Mouse (Mus musculus) Patski (cell line): ENCODE measurements around the gene Grin3b. TPM values are rescaled to one million over a fixed set of nuclear protein-coding genes. Genes with fewer than 3 reads are reported as not detected.

Source experiments
- ATAC-seq: fragments of 100-300 bp; one replicate; pipeline ENCODE4 v1.8.0; 2021
- CTCF ChIA-PET: fragments of 350-600 bp; sonication (Branson Sonifier 250); formaldehyde crosslinking; loops from one replicate; lab custom pipeline; 2022; ENCODE audit warnings: inconsistent platforms; lab: Charles Lee
- POLR2A ChIA-PET: fragments of 350-600 bp; sonication (Branson Sonifier 250); formaldehyde crosslinking; loops from one replicate; lab custom pipeline; 2022; ENCODE audit warnings: antibody characterized with exemption, inconsistent platforms; lab: Charles Lee
- DNase-seq: peaks from one replicate; pipeline ENCODE4 v3.0.0-alpha.2; 2011; ENCODE audit warnings: low read depth, low spot score
- H3K27me3 ChIP-seq: fragments of 371-371 bp; one replicate; pipeline ENCODE4 v1.5.1; 2021
- CTCF ChIP-seq: fragments of 100-300 bp; IDR thresholded peaks from one replicate; pipeline ENCODE4 v1.5.1; 2021
- in situ Hi-C: fragments of 300-500 bp; cut with MboI; formaldehyde crosslinking; loops from 3 replicates; pipeline ENCODE4 v1.11.1; 2018; ENCODE audit warnings: low pct_unique_long_range_greater_than_20kb, mixed read lengths
- polyA plus RNA-seq: library from polyadenylated mRNA; unstranded; gene quantifications from one replicate; pipeline ENCODE4 v1.2.3, GENCODE M21; 2021

Grin3b gene
- polyA plus RNA-seq, 1 experiment from 2014 or later = 0.54 TPM

DNA sequence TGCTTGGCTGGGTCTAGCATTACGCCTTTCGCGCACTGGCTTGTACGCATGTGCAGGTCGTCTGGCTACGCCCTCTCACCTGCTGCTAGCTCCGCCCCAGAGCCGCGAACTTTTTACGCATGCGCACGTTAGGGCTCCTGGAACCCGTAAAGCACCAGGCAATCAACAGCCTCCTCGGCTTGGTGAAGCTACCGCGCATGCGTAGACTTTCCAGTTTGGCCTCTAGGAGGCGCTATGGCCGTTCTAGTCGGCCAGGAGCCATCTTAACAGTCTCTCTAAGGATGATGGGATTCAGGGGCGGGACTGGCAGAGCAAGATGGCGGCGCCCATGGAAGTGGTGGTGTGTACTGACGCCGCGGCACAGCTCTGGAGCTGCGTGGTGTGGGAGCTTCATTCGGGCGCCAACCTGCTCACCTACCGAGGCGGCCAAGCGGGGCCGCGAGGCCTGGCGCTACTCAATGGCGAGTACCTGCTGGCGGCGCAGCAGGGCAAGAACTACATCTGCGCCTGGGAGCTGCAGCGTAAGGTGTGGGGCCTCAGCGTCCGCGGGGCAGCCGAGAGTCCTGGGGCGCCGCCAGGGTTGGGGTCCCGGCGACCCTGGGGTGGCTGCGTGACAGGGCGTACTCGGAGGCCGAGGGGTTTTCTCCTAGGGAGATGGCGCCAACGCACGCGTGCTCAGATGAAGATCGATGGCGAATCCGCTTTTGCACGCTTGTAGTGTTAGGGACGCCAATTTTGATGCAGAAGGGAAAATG is 10.5 kb upstream of the Grin3b start, which contains the start of gene Wdr18:
Gene Wdr18, plus strand, starts transcription at position 306 of the 755 bp plus-strand sequence.
- no peak for TF ChIP-seq CTCF
- POLR2A ChIA-PET = interaction anchor here (0.6 to 0.9 kb wide), 2 partner anchors 19 to 160 kb away, joined by 3 to 4 read pairs; no protein-coding TSS in a partner anchor
- no peaks in the 10 kb centered on the region for H3K27me3 ChIP-seq
- ATAC-seq (peak; percentile 81), DNase-seq (peak; percentile 100)
- CTCF ChIA-PET = interaction anchor here (0.6 to 3.2 kb wide), 24 partner anchors 9 to 207 kb away, joined by 3 to 42 read pairs (median 4); partner anchors contain the start of genes Arid3a, Cbarp and Tmem259
- in situ Hi-C loops = loop anchor here (5.0 to 10.0 kb wide), 3 partner anchors 38 to 125 kb away; partner anchors contain the start of gene R3hdm4

GRCm38 (mm10) chr10:79960671-79961294 is 9.7 kb upstream of the Grin3b start:
- no peak for ATAC-seq

DNA sequence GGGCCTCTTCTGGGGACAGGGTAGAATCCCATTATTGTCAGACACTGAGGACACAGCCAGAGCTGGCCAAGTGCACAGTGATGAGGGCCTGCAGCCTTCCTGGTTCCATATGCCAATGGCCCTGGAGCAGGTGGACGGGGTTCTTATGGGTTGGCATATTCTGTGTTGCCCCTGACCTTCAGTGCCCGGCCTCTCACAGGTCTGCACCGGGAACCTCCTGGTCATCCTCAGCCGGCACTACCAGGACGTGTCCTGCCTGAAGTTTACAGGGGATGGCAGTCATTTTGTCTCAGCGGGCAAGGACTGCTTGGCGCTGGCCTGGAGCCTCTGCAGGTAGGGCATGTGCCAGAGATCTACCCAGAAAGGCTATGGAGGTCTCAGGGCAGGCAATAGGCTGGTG is 5.8 kb upstream of the Grin3b start:
- CTCF ChIA-PET = interaction anchor here (1.2 to 1.7 kb wide), 2 partner anchors 20 to 81 kb away, joined by 3 to 4 read pairs; partner anchors contain the start of gene Tmem259
- no peak for ATAC-seq
- in situ Hi-C loops = no loop called here
- no peak for TF ChIP-seq CTCF
- no peak for DNase-seq
- no peaks in the 10 kb centered on the region for H3K27me3 ChIP-seq
- POLR2A ChIA-PET = no interaction called here

More at GRCm38 (mm10) chr10:79960671-79961294, 9.7 kb upstream of the Grin3b start:
- no peak for DNase-seq
- no peaks in the 10 kb centered on the region for H3K27me3 ChIP-seq
- CTCF ChIA-PET = interaction anchor here (0.7 to 1.7 kb wide), 9 partner anchors 11 to 204 kb away, joined by 3 to 7 read pairs (median 5); partner anchors contain the start of genes Cbarp and Tmem259
- in situ Hi-C loops = no loop called here
- POLR2A ChIA-PET = interaction anchor here (0.9 kb wide), 1 partner anchor 18 kb away, joined by 4 read pairs; no protein-coding TSS in a partner anchor
- no peak for TF ChIP-seq CTCF

- ChIA-PET POLR2A (no interaction called here), CTCF (interaction anchor here (1.0 kb wide), 1 partner anchor 19 kb away, joined by 3 read pairs; the partner anchor contains the start of gene Tmem259)
- in situ Hi-C loops = no loop called here
- no peak for ATAC-seq
- TF ChIP-seq CTCF = no peak
- no peaks in the 10 kb centered on the region for H3K27me3 ChIP-seq
- no peak for DNase-seq
These were observed 5.2 kb upstream of the Grin3b start for GRCm38 (mm10) chr10:79965325-79965724.

GRCm38 (mm10) chr10:79966886-79967400 is 3.6 kb upstream of the Grin3b start:
- TF ChIP-seq CTCF = no peak
- H3K27me3 ChIP-seq = no peaks in the 10 kb centered on the region
- in situ Hi-C loops = no loop called here
- CTCF ChIA-PET = no interaction called here
- DNase-seq (no peak), ATAC-seq (no peak)
- POLR2A ChIA-PET = no interaction called here

DNA sequence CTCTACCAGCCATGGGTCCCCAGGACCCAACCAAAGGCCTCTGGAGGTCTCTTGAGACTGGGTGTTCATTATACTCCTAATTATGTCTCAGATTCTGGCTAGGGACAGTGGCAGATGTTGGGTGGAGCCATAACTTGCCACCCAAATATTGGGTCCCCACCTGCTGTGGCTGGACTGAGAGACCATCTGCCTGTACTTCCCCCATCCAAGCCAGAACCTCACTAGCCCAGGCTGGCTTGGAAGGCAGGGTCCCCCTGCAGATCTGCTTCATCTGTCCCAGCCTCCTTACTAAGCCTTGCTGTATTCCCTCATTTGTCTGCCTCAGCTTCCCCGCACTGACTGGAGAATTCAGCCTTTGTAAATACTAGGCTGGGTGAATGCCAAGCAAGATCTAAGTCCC is 2.3 kb upstream of the Grin3b start:
- in situ Hi-C loops = no loop called here
- TF ChIP-seq CTCF = no peak
- POLR2A ChIA-PET = interaction anchor here (1.1 kb wide), 1 partner anchor 15 kb away, joined by 4 read pairs; no protein-coding TSS in a partner anchor
- ATAC-seq = no peak
- CTCF ChIA-PET = no interaction called here
- no peaks in the 10 kb centered on the region for H3K27me3 ChIP-seq
- DNase-seq = no peak

GRCm38 (mm10) chr10:79969124-79969568 is 1.4 kb upstream of the Grin3b start:
- no peaks in the 10 kb centered on the region for H3K27me3 ChIP-seq
- in situ Hi-C loops = no loop called here
- ChIA-PET CTCF (interaction anchor here (1.3 kb wide), 1 partner anchor 10 kb away, joined by 5 read pairs; no protein-coding TSS in a partner anchor), POLR2A (interaction anchor here (1.1 kb wide), 1 partner anchor 14 kb away, joined by 4 read pairs; no protein-coding TSS in a partner anchor)
- ATAC-seq = no peak
- no peak for TF ChIP-seq CTCF
- no peak for DNase-seq

DNA sequence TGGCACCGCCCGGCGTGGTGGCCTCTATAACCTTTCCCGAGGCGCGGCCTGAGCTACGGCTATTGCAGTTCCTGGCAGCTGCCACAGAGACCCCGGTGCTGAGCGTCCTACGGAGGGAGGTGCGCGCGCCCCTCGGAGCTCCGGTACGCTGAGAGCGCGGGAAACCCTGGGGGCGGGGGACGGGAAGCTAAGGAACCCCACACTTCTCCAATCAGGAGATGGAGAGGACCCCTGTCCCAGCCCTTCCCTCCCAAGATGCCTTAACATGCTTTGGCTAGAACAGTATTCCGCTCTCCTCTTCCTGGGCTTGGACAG is 625 bp downstream of the Grin3b start:
- no peaks in the 10 kb centered on the region for H3K27me3 ChIP-seq
- TF ChIP-seq CTCF = no peak
- no peak for DNase-seq
- ChIA-PET POLR2A (no interaction called here), CTCF (interaction anchor here (2.0 kb wide), 1 partner anchor 11 kb away, joined by 7 read pairs; the partner anchor contains the start of gene Wdr18)
- in situ Hi-C loops = no loop called here
- no peak for ATAC-seq

DNA sequence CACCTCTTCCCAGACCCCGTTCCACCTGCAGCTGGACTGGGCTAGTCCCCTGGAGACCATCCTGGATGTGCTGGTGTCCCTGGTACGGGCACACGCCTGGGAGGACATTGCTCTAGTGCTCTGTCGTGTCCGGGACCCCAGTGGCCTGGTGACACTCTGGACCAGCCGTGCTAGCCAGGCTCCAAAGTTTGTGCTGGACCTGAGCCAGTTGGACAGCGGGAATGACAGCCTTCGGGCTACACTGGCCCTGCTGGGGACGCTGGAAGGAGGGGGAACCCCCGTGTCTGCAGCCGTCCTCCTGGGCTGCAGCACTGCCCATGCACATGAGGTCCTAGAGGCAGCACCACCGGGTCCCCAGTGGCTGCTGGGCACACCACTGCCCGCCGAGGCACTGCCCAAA is 2.3 kb downstream of the Grin3b start:
- ChIA-PET CTCF (interaction anchor here (1.0 to 2.0 kb wide), 3 partner anchors 12 to 192 kb away, joined by 3 to 7 read pairs (median 5); partner anchors contain the start of genes Tmem259 and Wdr18), POLR2A (no interaction called here)
- ATAC-seq (no peak), DNase-seq (no peak)
- in situ Hi-C loops = no loop called here
- no peaks in the 10 kb centered on the region for H3K27me3 ChIP-seq
- TF ChIP-seq CTCF = no peak

DNA sequence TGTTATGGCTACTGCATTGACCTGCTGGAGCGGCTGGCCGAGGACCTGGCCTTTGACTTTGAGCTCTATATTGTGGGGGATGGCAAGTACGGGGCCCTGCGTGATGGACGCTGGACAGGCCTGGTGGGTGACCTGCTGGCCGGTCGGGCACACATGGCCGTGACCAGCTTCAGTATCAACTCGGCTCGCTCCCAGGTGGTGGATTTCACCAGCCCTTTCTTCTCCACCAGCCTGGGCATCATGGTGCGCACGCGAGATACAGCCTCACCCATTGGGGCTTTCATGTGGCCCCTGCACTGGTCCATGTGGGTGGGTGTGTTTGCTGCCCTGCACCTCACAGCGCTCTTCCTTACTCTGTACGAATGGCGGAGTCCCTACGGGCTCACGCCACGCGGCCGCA is 3.6 kb downstream of the Grin3b start:
- H3K27me3 ChIP-seq = no peaks in the 10 kb centered on the region
- ChIA-PET POLR2A (no interaction called here), CTCF (interaction anchor here (0.8 to 2.4 kb wide), 3 partner anchors 11 to 14 kb away, joined by 3 to 11 read pairs (median 3); partner anchors contain the start of genes Tmem259 and Wdr18)
- no peak for TF ChIP-seq CTCF
- no peak for ATAC-seq
- in situ Hi-C loops = no loop called here
- no peak for DNase-seq
